Mouse (Mus musculus): ENCODE measurements around the gene Col23a1.
A peak's percentile ranks its signal among the peaks of the same experiment; 100 is the strongest.
"Not testable (repeated sequence)": the region's sequence is repeated elsewhere in the genome, so short reads cannot be mapped to it uniquely, and the experiment has no call there.

Gene Col23a1

GRCm38 (mm10) chr11:51595459-51596083 lies 305.9 kb downstream of the Col23a1 start:
- DNase-seq: no peak

GRCm38 (mm10) chr11:51597553-51597952 lies 307.8 kb downstream of the Col23a1 start:
- DNase-seq: no peak

- DNase-seq: no peak
Observed at GRCm38 (mm10) chr11:51602253-51602652, 312.5 kb downstream of the Col23a1 start.

GRCm38 (mm10) chr11:51605602-51606446 lies 316.1 kb downstream of the Col23a1 start:
- peak; percentile 95 for DNase-seq

- peak; percentile 97 for DNase-seq
Observed at GRCm38 (mm10) chr11:51606447-51607095, 316.9 kb downstream of the Col23a1 start, which contains the start of gene Hnrnpab. Hnrnpab (minus strand) TSS chr11:51606847.

GRCm38 (mm10) chr11:51607096-51607738 lies 317.5 kb downstream of the Col23a1 start:
- no peak for DNase-seq

- DNase-seq: no peak
Observed at GRCm38 (mm10) chr11:51609266-51609909, 319.7 kb downstream of the Col23a1 start.

- DNase-seq: not testable (repeated sequence)
Observed at GRCm38 (mm10) chr11:51609940-51610339, 320.2 kb downstream of the Col23a1 start.

GRCm38 (mm10) chr11:51614256-51614655 lies 324.5 kb downstream of the Col23a1 start:
- no peak for DNase-seq

GRCm38 (mm10) chr11:51615129-51615528 lies 325.4 kb downstream of the Col23a1 start:
- peak; percentile 49 for DNase-seq

GRCm38 (mm10) chr11:51615601-51616000 lies 325.9 kb downstream of the Col23a1 start:
- DNase-seq: peak; percentile 88

- not testable (repeated sequence) for DNase-seq
Observed at GRCm38 (mm10) chr11:51616113-51616512, 326.4 kb downstream of the Col23a1 start.

- DNase-seq: peak; percentile 90
Observed at GRCm38 (mm10) chr11:51617693-51618092, 328.0 kb downstream of the Col23a1 start.

- no peak for DNase-seq
Observed at GRCm38 (mm10) chr11:51618894-51619408, 329.2 kb downstream of the Col23a1 start.

GRCm38 (mm10) chr11:51619409-51620060 lies 329.8 kb downstream of the Col23a1 start, which contains the start of gene Nhp2:
Nhp2 (plus strand) TSS chr11:51619735.
- DNase-seq: peak; percentile 99

- no peak for DNase-seq
Observed at GRCm38 (mm10) chr11:51620084-51620483, 330.4 kb downstream of the Col23a1 start.

- no peak for DNase-seq
Observed at GRCm38 (mm10) chr11:51621776-51622175, 332.1 kb downstream of the Col23a1 start.

- peak; percentile 40 for DNase-seq
Observed at GRCm38 (mm10) chr11:51622971-51623491, 333.3 kb downstream of the Col23a1 start.

GRCm38 (mm10) chr11:51625187-51625820 lies 335.6 kb downstream of the Col23a1 start:
- DNase-seq: no peak

- DNase-seq: no peak
Observed at GRCm38 (mm10) chr11:51627425-51627824, 337.7 kb downstream of the Col23a1 start.

GRCm38 (mm10) chr11:51627907-51628306 lies 338.2 kb downstream of the Col23a1 start:
- DNase-seq: no peak
